Mouse (Mus musculus) thymus, postnatal 0 days (tissue): ENCODE measurements around the gene Sult5a1. TPM values are rescaled to one million over a fixed set of nuclear protein-coding genes. Genes with fewer than 3 reads are reported as not detected.
A peak's percentile ranks its signal among the peaks of the same experiment; 100 is the strongest.

Source experiments
- DNase-seq: peaks from one replicate; pipeline ENCODE4 v3.0.0-alpha.2; 2015; ENCODE audit warnings: low spot score
- microRNA-seq: library from miRNA; unstranded; fragments of <30 nt; microRNA quantifications from one replicate; pipeline ENCODE4, GENCODE M21; 2016; ENCODE audit warnings: borderline number of aligned reads
- polyA plus RNA-seq: library from polyadenylated mRNA; unstranded; fragments of >200 nt; fragmentation: Nextera tagmentation; extraction: Ambion mirVana; gene quantifications from 2 replicates; pipeline ENCODE4 v1.2.1, GENCODE M21; 2015

Gene Sult5a1
- polyA plus RNA-seq, 1 experiment from 2014 or later: 3.8 TPM

- peak; percentile 93 for DNase-seq
Measured at GRCm38 (mm10) chr8:123101735-123102685, 56.1 kb downstream of the Sult5a1 start, which contains the start of gene Rpl13. Gene Rpl13, plus strand, starts transcription at chr8:123102350.

DNA sequence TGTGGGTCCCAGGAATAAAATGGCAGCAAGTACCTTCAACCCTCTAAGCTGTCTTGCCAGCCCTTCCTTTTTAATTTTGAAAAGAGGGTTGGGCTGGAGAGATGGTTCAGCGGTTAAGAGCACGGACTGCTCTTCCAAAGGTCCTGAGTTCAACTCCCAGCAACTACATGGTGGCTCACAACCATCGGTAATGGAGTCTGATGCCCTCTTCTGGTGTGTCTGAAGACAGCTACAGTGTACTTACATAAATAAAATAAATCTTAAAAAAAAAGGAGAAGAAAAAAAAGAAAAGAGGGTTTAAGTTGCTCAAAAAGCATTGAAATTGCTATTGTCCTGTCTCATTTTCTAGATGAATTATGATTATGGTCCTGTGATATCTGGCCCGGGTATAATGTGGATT is 56.9 kb downstream of the Sult5a1 start:
- DNase-seq: no peak

- DNase-seq: no peak
Measured at GRCm38 (mm10) chr8:123100288-123100687, 57.8 kb downstream of the Sult5a1 start.

DNA sequence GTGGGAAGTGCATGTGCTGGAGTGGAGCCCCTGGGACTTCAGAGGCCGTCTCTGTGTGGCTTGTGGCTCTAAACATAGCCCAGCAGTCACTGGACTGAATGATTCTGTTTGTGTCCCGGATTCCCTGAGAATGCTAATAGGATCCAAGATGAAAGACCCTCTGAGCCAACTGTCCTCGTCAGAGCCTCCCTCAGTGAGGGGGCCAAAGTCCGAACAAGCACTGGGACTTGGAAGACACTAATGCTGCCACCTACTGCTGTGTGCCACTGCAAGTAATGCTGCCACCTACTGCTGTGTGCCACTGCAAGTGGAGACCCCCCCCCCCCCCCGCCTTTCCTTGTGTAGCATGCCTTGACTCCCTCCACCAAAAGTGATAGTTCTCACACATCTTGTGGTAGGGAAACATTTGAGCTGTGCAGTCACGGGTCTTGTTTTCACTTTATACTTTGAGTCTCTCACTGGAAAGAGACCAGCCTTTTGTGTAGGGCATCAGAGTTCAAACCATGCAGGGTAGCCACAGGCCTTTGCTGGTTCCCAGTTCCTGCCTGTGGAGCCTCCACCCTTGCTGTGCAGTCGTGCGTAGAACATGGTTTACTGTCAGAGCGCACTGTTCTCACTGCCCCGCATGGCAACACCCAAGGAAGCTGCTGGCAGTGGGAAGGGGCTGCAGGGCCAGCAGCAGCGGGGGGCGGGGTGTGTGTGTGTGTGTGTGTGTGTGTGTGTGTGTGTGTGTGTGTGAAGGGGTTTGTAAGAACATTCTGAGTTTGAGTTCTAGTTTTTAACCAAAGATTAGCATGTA is 60.1 kb downstream of the Sult5a1 start:
- DNase-seq: no peak

GRCm38 (mm10) chr8:123097216-123097615 is 60.9 kb downstream of the Sult5a1 start:
- DNase-seq: no peak

Small RNAs within 50 kb of the gene (microRNA-seq; reads per million reads assigned to microRNA genes)
- gene Mir7079: not detected
- not detected for gene Mir7080

Other genes starting within 250 kb of the Sult5a1 start
- 51.4 and 78.6 TPM in 2 replicates for gene Ankrd11, start 116.0 kb downstream of the Sult5a1 start, polyA plus RNA-seq
- 48.2 and 49.5 TPM in 2 replicates for gene Spg7, start 95.4 kb downstream of the Sult5a1 start, polyA plus RNA-seq
- gene Rpl13, start 56.0 kb downstream of the Sult5a1 start, polyA plus RNA-seq: 1,818 and 1,880 TPM in 2 replicates
- 0.22 and 0.31 TPM in 2 replicates for gene Cpne7, start 40.9 kb downstream of the Sult5a1 start, polyA plus RNA-seq
- gene Dpep1, start 27.9 kb upstream of the Sult5a1 start, polyA plus RNA-seq: 2.7 and 3.7 TPM in 2 replicates
- 144 and 151 TPM in 2 replicates for gene Chmp1a, start 54.4 kb upstream of the Sult5a1 start, polyA plus RNA-seq
- gene Spata33, start 54.5 kb upstream of the Sult5a1 start, polyA plus RNA-seq: 1.0 and 2.2 TPM in 2 replicates
- gene Cdk10, start 66.5 kb upstream of the Sult5a1 start, polyA plus RNA-seq: 18.3 and 18.6 TPM in 2 replicates
- 8.4 and 8.8 TPM in 2 replicates for gene Spata2l, start 77.9 kb upstream of the Sult5a1 start, polyA plus RNA-seq
- 15.8 and 18.8 TPM in 2 replicates for gene Zfp276, start 95.9 kb upstream of the Sult5a1 start, polyA plus RNA-seq
- gene Vps9d1, start 96.0 kb upstream of the Sult5a1 start, polyA plus RNA-seq: 11.5 and 12.0 TPM in 2 replicates
- gene Fanca, start 160.3 kb upstream of the Sult5a1 start, polyA plus RNA-seq: 22.0 and 22.5 TPM in 2 replicates
- 1.3 and 1.4 TPM in 2 replicates for gene Spire2, start 174.4 kb upstream of the Sult5a1 start, polyA plus RNA-seq
- 155 and 165 TPM in 2 replicates for gene Tcf25, start 215.4 kb upstream of the Sult5a1 start, polyA plus RNA-seq
- 0.28 and 0.56 TPM in 2 replicates for gene Mc1r, start 248.8 kb upstream of the Sult5a1 start, polyA plus RNA-seq